Mouse (Mus musculus): Measurements from ENCODE around the gene Ptgfrn. TPM values are rescaled to one million over a fixed set of nuclear protein-coding genes. Genes with fewer than 3 reads are reported as not detected.
A peak's percentile ranks its signal among the peaks of the same experiment; 100 is the strongest.

Gene Ptgfrn
- polyA plus RNA-seq, 1 experiment: 31.0 TPM

DNA sequence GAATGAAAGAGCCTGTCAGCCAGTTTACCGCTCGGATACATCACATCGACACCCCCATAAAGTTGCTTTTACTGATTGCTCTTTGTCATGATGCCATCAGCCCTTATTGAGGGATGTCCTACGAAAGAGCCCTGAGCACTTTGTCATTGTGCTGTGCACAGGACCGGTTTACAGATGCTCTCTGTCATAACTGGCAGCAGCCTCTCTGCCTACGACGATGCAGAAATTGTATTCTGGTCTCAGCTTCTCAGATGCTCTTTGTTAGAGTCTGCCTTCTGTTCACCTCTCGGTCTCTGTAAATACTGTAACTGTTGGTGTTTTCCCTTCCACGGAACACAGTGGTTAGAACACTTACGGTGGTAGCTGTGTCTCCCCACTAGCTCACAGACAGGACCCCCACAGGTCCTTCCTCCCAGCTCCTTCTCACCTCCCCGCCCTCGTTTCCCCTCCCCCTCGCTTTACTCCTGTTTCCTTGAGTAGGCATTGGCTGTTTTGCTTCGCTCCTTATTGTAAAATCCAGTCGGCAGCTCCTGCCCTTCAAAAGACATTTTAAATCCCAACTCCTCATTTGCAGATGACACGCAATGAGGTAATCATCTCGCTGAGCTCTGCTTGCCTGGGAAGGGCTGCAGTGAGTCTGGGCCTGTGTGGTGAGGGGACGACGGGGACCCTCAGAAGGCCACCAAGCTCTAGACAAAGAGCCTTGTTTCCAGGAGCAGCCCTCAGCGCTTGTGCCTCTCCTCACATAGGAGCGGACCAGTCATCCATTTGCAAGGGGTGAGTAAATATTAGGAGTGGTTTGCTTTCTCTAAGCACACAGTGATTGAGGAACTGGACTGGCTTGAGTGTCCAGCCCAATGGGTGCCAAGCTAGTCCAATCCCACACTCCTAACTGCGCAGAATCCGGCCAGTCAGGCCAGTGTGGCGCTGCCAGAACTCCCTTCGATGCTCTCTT is 6.6 kb upstream of the Ptgfrn start:
- DNase-seq (ENCODE audit: low spot score): no peak

DNA sequence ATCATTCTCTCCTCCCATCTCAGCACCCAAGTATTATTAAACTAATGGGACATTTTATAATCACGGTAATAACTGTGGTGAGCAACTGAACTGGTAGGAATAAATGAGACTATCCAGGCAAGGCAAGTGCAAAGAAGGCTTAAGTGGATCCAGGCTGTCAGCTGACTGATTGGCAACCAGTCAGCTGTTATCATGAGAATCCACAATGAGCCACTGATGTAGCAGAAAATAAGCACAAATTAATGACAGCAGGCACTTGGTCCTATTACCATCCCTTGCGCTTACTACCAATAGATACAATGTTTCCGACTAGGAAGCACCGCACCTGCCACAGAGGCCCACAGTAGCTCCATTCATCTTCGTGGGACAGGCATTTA is 2.4 kb upstream of the Ptgfrn start:
- DNase-seq (ENCODE audit: low spot score): no peak

GRCm38 (mm10) chr3:101111848-101112517 is 1.9 kb upstream of the Ptgfrn start:
- no peak for DNase-seq (ENCODE audit: low spot score)

GRCm38 (mm10) chr3:101111321-101111720 is 1.2 kb upstream of the Ptgfrn start:
- no peak for DNase-seq (ENCODE audit: low spot score)

DNA sequence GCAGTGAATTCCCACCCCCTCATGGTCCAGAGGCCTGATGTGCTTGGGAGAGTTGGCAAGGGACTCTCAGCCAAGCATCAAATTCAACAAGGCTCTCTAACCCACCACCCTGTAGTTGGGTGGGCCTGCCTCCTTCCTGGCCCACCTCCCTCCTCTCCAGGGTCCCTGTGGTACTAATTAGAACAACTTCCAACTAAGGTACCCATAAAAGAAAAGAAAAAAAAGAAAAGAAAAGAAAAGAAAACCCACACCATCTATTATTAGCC is 693 bp upstream of the Ptgfrn start:
- DNase-seq (ENCODE audit: low spot score): no peak

GRCm38 (mm10) chr3:101109558-101110021 is 488 bp downstream of the Ptgfrn start:
- peak; percentile 59 for DNase-seq (ENCODE audit: low spot score)

- DNase-seq (ENCODE audit: low spot score): no peak
Observed at GRCm38 (mm10) chr3:101108848-101109247, 1.2 kb downstream of the Ptgfrn start.

DNA sequence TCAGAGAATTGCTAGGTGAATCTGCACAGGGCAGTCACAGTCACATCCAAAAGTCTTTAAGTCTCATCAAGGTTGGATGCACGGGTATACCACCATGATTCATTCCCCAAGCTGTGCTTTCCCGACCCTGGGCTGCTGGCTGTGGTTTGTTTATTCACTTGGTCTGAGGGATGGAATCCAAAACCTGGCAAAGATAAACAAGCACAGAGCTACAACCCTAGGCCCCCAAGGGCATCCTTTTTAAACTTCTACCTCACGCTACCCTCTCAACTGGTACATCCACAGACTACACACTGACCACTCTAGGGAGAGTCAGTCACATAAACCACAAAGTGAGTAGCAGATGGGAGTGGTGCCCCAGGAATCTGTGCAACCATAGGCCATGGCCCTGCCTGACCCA is 1.8 kb downstream of the Ptgfrn start:
- DNase-seq (ENCODE audit: low spot score): no peak

DNA sequence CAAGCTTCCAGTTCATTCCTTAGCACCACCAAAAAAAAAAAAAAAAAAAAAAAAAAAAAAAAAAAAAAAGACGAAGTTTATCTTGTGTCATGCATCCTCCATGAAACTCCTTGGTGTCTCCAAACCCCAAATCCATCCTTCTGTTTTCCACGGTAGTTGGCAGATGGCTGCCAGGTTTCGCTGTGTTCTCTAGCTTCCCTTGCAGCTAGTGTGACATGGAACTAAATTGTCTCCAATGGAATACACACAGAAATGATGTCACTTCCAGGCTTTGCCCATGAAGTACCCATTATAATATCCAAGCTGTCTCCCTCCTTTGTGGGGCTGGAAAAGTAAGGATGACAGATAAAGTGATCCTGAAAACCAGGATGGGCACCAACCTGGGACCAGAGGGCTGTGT is 3.8 kb downstream of the Ptgfrn start:
- no peak for DNase-seq (ENCODE audit: low spot score)

GRCm38 (mm10) chr3:101105486-101105885 is 4.6 kb downstream of the Ptgfrn start:
- no peak for DNase-seq (ENCODE audit: low spot score)

DNA sequence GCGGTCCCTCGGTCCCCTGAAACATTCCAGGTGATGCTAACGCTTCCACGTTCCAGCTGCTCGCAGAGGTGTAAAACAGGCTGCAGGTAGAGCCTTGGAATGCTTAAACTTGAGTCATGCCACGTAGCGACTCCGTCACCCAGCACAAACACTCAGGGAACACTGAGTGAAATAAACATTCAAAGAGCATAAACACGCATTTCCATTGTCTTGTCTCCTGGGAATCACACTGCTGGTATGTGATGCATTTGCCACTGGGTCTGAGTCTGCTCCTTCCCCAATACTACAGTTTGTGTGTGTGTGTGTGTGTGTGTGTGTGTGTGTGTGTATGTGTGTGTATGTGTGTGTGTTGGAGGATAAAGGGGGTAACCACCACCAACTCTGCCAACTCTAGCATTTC is 5.2 kb downstream of the Ptgfrn start:
- no peak for DNase-seq (ENCODE audit: low spot score)

DNA sequence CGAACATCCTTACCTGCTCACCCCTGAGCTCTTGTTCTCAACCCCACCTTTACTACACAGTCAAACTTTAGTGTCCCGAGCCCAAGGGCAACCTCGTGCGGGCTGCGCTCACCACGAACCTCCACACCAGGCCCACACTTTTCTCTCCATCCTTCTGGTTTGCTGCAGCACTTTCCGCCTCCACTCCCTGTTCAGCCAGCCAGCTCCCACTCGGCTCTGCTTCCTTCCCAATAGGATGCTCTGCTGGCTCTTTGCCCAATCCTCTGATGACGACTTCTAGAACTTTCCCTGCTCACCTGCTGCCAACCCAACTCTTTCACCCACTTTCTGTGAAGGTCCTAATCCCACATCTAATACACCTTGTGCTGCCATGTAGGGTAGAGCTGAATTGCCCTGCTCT is 6.3 kb downstream of the Ptgfrn start:
- no peak for DNase-seq (ENCODE audit: low spot score)

- DNase-seq (ENCODE audit: low spot score): no peak
Observed at GRCm38 (mm10) chr3:101102106-101102505, 8.0 kb downstream of the Ptgfrn start.

GRCm38 (mm10) chr3:101101184-101101583 is 8.9 kb downstream of the Ptgfrn start:
- no peak for DNase-seq (ENCODE audit: low spot score)

DNA sequence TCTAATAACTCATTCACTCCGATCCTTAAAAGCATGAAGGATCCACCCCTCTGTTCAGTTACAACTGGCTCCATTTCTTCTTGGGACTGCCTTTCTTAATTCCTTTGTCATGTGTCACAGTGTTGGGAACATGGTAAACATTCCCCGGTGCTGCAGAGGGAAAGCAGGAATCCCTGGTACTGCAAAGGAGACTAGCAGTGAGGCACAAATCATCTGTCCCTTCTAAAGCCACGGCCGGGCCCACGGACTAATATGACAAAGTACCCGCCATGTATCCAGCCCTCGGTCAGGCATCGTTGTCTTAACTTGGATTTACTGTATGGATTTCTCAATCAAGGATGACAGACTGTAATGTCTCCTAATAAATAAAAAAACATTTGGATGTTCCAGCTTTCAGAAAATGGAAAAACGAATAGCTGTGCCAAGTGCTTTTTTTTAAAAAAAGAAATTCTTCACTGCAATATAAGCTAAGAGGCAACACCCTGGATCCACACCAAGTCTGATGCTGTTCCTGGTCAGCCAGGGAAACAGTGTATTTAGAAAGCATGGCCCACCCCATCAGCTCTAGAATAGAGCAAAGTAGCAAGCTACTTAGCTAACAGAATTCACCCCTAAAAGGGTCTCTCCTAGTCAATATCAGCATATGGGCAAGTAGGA is 10.2 kb downstream of the Ptgfrn start:
- DNase-seq (ENCODE audit: low spot score): no peak

GRCm38 (mm10) chr3:101098073-101098472 is 12.0 kb downstream of the Ptgfrn start:
- no peak for DNase-seq (ENCODE audit: low spot score)

DNA sequence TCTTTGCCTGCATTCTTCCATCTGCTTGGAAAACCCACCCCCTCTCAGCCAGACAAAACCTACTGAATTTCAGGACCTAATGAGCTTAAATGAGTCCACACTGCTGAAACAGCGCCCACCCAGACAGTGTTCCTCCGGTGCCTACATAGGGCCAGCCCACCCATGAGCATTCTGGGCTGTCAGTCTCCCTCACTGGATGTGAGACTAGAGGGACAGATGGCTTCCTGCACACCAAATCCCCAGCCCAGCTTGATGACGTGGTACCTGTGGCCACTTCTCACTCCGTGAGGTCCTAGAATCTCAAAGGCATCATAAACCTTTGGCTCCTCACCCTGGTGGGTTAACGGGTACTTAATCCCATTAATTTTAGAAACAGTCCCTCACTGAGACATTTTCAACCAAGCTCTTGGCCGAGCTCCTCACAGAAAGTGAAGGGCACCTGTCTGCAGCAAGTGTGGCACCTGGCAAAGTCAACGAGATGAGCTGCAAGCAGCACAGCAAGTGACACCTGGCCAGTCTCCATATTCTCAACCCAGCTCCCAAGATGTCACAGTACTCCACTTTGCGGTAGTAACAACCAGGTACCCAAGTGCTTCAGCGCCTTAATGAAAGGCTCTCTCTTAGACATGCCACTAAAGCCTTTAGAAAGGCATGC is 12.8 kb downstream of the Ptgfrn start:
- DNase-seq (ENCODE audit: low spot score): no peak

DNA sequence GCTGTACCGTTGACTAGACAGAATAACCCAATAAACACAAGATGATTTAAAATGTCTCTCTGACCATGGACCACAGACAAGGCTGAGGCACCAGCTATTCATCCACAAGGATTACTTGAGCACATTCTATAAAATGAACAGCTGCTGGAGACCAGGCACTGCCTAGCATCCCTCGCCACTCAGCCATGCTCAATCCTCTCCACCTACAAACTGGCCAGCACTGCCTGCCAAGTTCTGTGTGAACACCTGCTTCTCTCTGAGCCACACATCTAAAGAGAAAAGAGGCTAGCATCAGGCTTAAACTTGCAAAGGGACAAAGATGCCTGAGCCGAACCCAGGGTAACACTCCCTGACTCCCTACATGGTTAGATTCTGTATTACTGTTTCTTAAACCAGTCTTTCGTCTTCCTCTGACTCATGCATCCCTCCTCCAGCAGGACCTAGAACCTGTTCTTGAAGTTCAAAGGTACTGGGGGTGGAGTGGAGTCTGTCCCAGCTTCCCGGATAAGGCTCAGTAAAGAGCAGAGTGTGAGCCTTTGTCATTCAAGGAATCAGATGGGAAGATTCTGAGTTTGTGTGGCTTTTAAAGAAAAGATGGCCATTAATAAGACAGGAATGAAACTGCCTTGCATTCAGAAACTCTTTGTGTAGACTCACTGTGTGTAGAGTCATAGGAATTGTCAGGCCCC is 14.2 kb downstream of the Ptgfrn start:
- no peak for DNase-seq (ENCODE audit: low spot score)

GRCm38 (mm10) chr3:101092202-101092601 is 17.9 kb downstream of the Ptgfrn start:
- no peak for DNase-seq (ENCODE audit: low spot score)

- DNase-seq (ENCODE audit: low spot score): no peak
Observed at GRCm38 (mm10) chr3:101086584-101087445, 23.3 kb downstream of the Ptgfrn start.

DNA sequence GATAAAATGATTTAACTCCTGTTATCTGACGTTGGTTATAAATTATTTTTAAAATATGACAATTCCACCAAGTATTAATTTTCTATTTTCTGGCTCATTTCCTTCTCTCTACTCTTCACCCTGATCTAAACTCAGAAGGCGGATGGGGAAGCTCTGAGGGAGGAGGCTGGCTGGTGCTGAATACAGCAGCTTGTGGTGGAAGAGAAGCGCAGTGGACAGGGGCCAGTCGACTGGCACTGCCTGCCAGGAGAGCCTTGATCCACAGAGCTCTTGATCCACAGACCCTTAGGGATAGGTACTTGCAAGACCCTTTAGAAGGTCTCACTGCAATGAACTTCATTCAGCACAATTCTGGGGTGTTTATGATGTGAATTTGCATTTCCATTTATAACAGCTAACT is 29.2 kb downstream of the Ptgfrn start:
- DNase-seq (ENCODE audit: low spot score): no peak
